ENCODE assay signal across 35 mouse cellular contexts in the genomic region with DNA sequence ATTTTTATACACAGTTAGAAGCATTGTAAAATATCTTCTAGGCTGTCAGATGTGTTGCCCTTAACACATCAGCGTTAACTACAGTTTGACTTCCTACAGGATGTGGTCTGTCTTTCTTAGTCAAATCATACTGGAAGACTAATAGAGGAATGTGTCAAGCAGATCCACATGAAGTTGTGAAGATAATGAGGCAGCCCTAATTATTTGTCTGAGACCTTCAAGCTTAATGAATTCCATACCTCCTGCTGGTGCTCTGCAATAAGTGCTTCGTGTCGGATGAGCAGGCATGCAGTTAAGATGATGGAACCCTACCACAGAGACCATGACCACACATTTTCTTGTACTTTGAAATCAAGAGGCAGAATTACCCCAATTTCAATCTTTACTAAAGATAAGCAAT.
"Had no signal": no experiment of that assay in that cellular context is flagged by ENCODE, and none has a peak within 500 bp of the region (broad histone marks: within the 10 kb centered on the region; RNA-seq: fewer than 3 reads in every experiment).

No protein-coding gene starts in this region.

- H3K27ac ChIP-seq: heart, adult 2 months; heart, embryonic 10.5 days; heart, embryonic 13.5 days; heart, embryonic 15.5 days; hindbrain, embryonic 10.5 days; hindbrain, embryonic 12.5 days; hindbrain, embryonic 13.5 days; hindbrain, embryonic 14.5 days; hindbrain, embryonic 15.5 days; hindbrain, postnatal 0 days; intestine, embryonic 15.5 days; kidney, embryonic 15.5 days; kidney, postnatal 0 days; layer of hippocampus, adult 2 months had no signal

- H3K4me1 ChIP-seq: heart, embryonic 10.5 days; heart, embryonic 12.5 days; heart, embryonic 13.5 days; heart, embryonic 15.5 days; hindbrain, embryonic 10.5 days; hindbrain, embryonic 15.5 days; intestine, embryonic 15.5 days; kidney, embryonic 15.5 days had no signal

- ATAC-seq: hindbrain, embryonic 16.5 days; hindbrain, postnatal 0 days; inflammation-experienced regulatory T-cells, adult 6 months; intestine, embryonic 15.5 days; intestine, embryonic 16.5 days; intestine, postnatal 0 days had no signal

- H3K4me3 ChIP-seq: heart, adult 2 months; heart, embryonic 10.5 days; heart, embryonic 12.5 days; heart, embryonic 13.5 days; heart, embryonic 15.5 days; hindbrain, embryonic 10.5 days; hindbrain, embryonic 12.5 days; hindbrain, embryonic 13.5 days; hindbrain, embryonic 15.5 days; intestine, embryonic 15.5 days; kidney, embryonic 15.5 days; layer of hippocampus, adult 2 months had no signal

- H3K36me3 ChIP-seq: heart, embryonic 10.5 days; heart, embryonic 12.5 days; heart, embryonic 13.5 days; heart, embryonic 15.5 days; hindbrain, embryonic 10.5 days; hindbrain, embryonic 12.5 days; hindbrain, embryonic 13.5 days; hindbrain, embryonic 15.5 days; intestine, embryonic 15.5 days; kidney, embryonic 15.5 days had no signal

- H3K27me3 ChIP-seq: heart, embryonic 12.5 days; heart, embryonic 13.5 days; heart, embryonic 15.5 days; hindbrain, embryonic 12.5 days; hindbrain, embryonic 13.5 days; hindbrain, embryonic 15.5 days; intestine, embryonic 15.5 days; kidney, embryonic 15.5 days had no signal

- DNase-seq: heart, adult 2 months; heart, postnatal 10 days; heart, postnatal 14 days; heart, postnatal 36 days; heart, postnatal 4 days; kidney, adult 11 months; kidney, adult 18-20 months; kidney, adult 2 months; kidney, adult 8-10 months; kidney, adult 9 months; kidney, postnatal 10 days; kidney, postnatal 14 days; kidney, postnatal 25 days; kidney, postnatal 36 days; kidney, postnatal 4 days; layer of hippocampus, adult 9-11 months had no signal

- H3K9me3 ChIP-seq: heart, embryonic 10.5 days; heart, embryonic 12.5 days; heart, embryonic 13.5 days; heart, embryonic 15.5 days; hindbrain, embryonic 10.5 days; hindbrain, embryonic 12.5 days; hindbrain, embryonic 13.5 days; hindbrain, embryonic 15.5 days; intestine, embryonic 15.5 days; kidney, embryonic 15.5 days had no signal

- H3K4me2 ChIP-seq: heart, embryonic 11.5 days; heart, embryonic 12.5 days; heart, embryonic 13.5 days; heart, embryonic 15.5 days; hindbrain, embryonic 12.5 days; hindbrain, embryonic 13.5 days; hindbrain, embryonic 14.5 days; hindbrain, embryonic 15.5 days; intestine, embryonic 15.5 days; kidney, embryonic 15.5 days had no signal

- H3K9ac ChIP-seq: heart, embryonic 12.5 days; heart, embryonic 13.5 days; heart, embryonic 15.5 days; hindbrain, embryonic 12.5 days; hindbrain, embryonic 13.5 days; hindbrain, embryonic 14.5 days; hindbrain, embryonic 15.5 days; intestine, embryonic 15.5 days; kidney, embryonic 15.5 days had no signal
